Mouse (Mus musculus) spleen, adult 2 months (tissue): Measurements from ENCODE around the gene Rgs3. TPM values are rescaled to one million over a fixed set of nuclear protein-coding genes. Genes with fewer than 3 reads are reported as not detected.
A peak's percentile ranks its signal among the peaks of the same experiment; 100 is the strongest.

ENCODE experiments used
- DNase-seq, 2 experiments: peaks; one replicate each; pipeline versions ENCODE4 v3.0.0 to v3.0.0-alpha.2; 2012 to 2021; ENCODE audit warnings: low spot score in 2 of 2, low read depth in 1 of 2
- H3K27ac ChIP-seq: fragments of 200-500 bp; 2 replicates; pipeline ENCODE4 v1.5.1; 2012; ENCODE audit warnings: low read length, inconsistent platforms; ENCODE audit not compliant: insufficient read depth
- H3K27me3 ChIP-seq: fragments of 200-500 bp; 2 replicates; pipeline ENCODE4 v1.6.1; 2012; ENCODE audit warnings: mild to moderate bottlenecking, moderate library complexity, low read length, inconsistent platforms; ENCODE audit not compliant: control insufficient read depth, insufficient read depth
- H3K36me3 ChIP-seq: fragments of 200-500 bp; 2 replicates; pipeline ENCODE4 v1.6.1; 2012; ENCODE audit warnings: mild to moderate bottlenecking, low read length, inconsistent platforms; ENCODE audit not compliant: control insufficient read depth, insufficient read depth
- H3K4me1 ChIP-seq: fragments of 200-500 bp; 2 replicates; pipeline ENCODE4 v1.6.1; 2011; ENCODE audit warnings: inconsistent platforms; ENCODE audit not compliant: control insufficient read depth, insufficient read depth, insufficient read length
- H3K4me3 ChIP-seq: fragments of 200-500 bp; 2 replicates; pipeline ENCODE4 v1.5.1; 2011; ENCODE audit warnings: mild to moderate bottlenecking, inconsistent platforms; ENCODE audit not compliant: insufficient read depth, insufficient read length; ENCODE audit errors: extremely low read depth
- CTCF ChIP-seq: fragments of 200-500 bp; IDR thresholded peaks from 2 replicates; pipeline ENCODE4 v1.5.1; 2011; ENCODE audit warnings: mild to moderate bottlenecking, inconsistent platforms; ENCODE audit not compliant: insufficient read depth, insufficient read length, insufficient replicate concordance; ENCODE audit errors: extremely low read depth
- POLR2A ChIP-seq: fragments of 200-500 bp; IDR thresholded peaks from 2 replicates; pipeline ENCODE4 v1.6.1; 2011; ENCODE audit warnings: low read depth, low read length, inconsistent platforms
- WGBS: fragments of 180-500 bp; shearing (Covaris S2); methylation state at CpG from one replicate; pipeline ENCODE4 v1.1.7; 2018; 5-methylcytosine and 5-hydroxymethylcytosine counted together
- polyA plus RNA-seq: library from polyadenylated mRNA; depleted of rRNA; stranded (reverse); fragments of >200 nt; gene quantifications from 2 replicates; pipeline ENCODE4 v1.2.3, GENCODE M21; 2012

Gene Rgs3
- polyA plus RNA-seq, 1 experiment, result 51.7 TPM

- Histone ChIP-seq H3K27ac (0 out of 2 replicates have a peak overlapping the region, but pooled peaks have one; percentile 1), H3K4me1 (peaks cover 19% of the 10 kb centered on the region; the same call in 1 of the 2 replicates), H3K27me3 (no peaks in the 10 kb centered on the region), H3K4me3 (no peak overlapping the region; the same call in 1 of the 2 replicates), H3K36me3 (no peaks in the 10 kb centered on the region)
- 54% methylated on average over 2 of the region's 2 CpGs for WGBS
- TF ChIP-seq CTCF (no peak), POLR2A (no peak)
- DNase-seq, result no peak
Measured at GRCm38 (mm10) chr4:62675394-62675793, 115.7 kb downstream of the Rgs3 start.

GRCm38 (mm10) chr4:62677047-62677737 lies 117.5 kb downstream of the Rgs3 start:
- TF ChIP-seq CTCF, result no peak
- TF ChIP-seq POLR2A, result no peak
- Histone ChIP-seq H3K4me1 (peaks cover 36% of the 10 kb centered on the region; the same call in 1 of the 2 replicates), H3K27me3 (no peaks in the 10 kb centered on the region), H3K4me3 (no peak overlapping the region), H3K27ac (no peak overlapping the region), H3K36me3 (no peaks in the 10 kb centered on the region)
- 87% methylated on average over 10 of the region's 10 CpGs for WGBS
- DNase-seq, result no peak

GRCm38 (mm10) chr4:62679157-62679556 lies 119.5 kb downstream of the Rgs3 start:
- Histone ChIP-seq H3K36me3 (no peaks in the 10 kb centered on the region), H3K4me1 (peaks cover 27% of the 10 kb centered on the region; the same call in 1 of the 2 replicates), H3K27ac (no peak overlapping the region), H3K4me3 (no peak overlapping the region), H3K27me3 (no peaks in the 10 kb centered on the region)
- DNase-seq, result no peak
- 89% methylated on average over 9 of the region's 9 CpGs for WGBS
- no peak for TF ChIP-seq POLR2A
- TF ChIP-seq CTCF, result no peak

GRCm38 (mm10) chr4:62681467-62681866 lies 121.8 kb downstream of the Rgs3 start:
- Histone ChIP-seq H3K4me1 (peaks cover 42% of the 10 kb centered on the region), H3K27me3 (no peaks in the 10 kb centered on the region), H3K36me3 (no peaks in the 10 kb centered on the region), H3K4me3 (no peak overlapping the region), H3K27ac (peak overlapping the region; percentile 2)
- peak in 1 of 2 experiments; percentile 53 for DNase-seq
- TF ChIP-seq POLR2A, result peak; percentile 9; the same call in 1 of the 2 replicates
- no peak for TF ChIP-seq CTCF
- WGBS, result 14% methylated on average over 11 of the region's 11 CpGs

- TF ChIP-seq CTCF (no peak), POLR2A (no peak)
- no peaks in the 10 kb centered on the region for H3K27me3 ChIP-seq
- H3K4me3 ChIP-seq, result no peak overlapping the region
- WGBS, result 87% methylated on average over 8 of the region's 8 CpGs
- no peak for DNase-seq
- H3K27ac ChIP-seq, result no peak overlapping the region
- H3K36me3 ChIP-seq, result no peaks in the 10 kb centered on the region
- peaks cover 49% of the 10 kb centered on the region for H3K4me1 ChIP-seq
Measured at GRCm38 (mm10) chr4:62682371-62682770, 122.7 kb downstream of the Rgs3 start.

GRCm38 (mm10) chr4:62683148-62683547 lies 123.5 kb downstream of the Rgs3 start:
- H3K27me3 ChIP-seq, result no peaks in the 10 kb centered on the region
- H3K36me3 ChIP-seq, result no peaks in the 10 kb centered on the region
- TF ChIP-seq POLR2A (no peak), CTCF (no peak)
- WGBS, result 89% methylated on average over 6 of the region's 6 CpGs
- no peak overlapping the region for H3K27ac ChIP-seq
- no peak overlapping the region for H3K4me3 ChIP-seq
- no peak for DNase-seq
- H3K4me1 ChIP-seq, result peaks cover 55% of the 10 kb centered on the region

GRCm38 (mm10) chr4:62684351-62684750 lies 124.7 kb downstream of the Rgs3 start:
- Histone ChIP-seq H3K27me3 (no peaks in the 10 kb centered on the region), H3K4me3 (no peak overlapping the region), H3K4me1 (peaks cover 54% of the 10 kb centered on the region), H3K36me3 (no peaks in the 10 kb centered on the region), H3K27ac (peak overlapping the region; percentile 79)
- TF ChIP-seq CTCF (no peak), POLR2A (no peak)
- no peak for DNase-seq
- 78% methylated on average over 3 of the region's 3 CpGs for WGBS
